Mouse (Mus musculus): ENCODE data around the gene Hist1h1e. TPM values are rescaled to one million over a fixed set of nuclear protein-coding genes. Genes with fewer than 3 reads are reported as not detected.

Hist1h1e gene
- 3.8 TPM for polyA plus RNA-seq (2014; fragmentation: Illumina TruSeq; extraction: RNeasy Lipid Tissue Mini Kit (QIAGEN cat#74804); ENCODE audit: low read depth, low replicate concordance)

DNA sequence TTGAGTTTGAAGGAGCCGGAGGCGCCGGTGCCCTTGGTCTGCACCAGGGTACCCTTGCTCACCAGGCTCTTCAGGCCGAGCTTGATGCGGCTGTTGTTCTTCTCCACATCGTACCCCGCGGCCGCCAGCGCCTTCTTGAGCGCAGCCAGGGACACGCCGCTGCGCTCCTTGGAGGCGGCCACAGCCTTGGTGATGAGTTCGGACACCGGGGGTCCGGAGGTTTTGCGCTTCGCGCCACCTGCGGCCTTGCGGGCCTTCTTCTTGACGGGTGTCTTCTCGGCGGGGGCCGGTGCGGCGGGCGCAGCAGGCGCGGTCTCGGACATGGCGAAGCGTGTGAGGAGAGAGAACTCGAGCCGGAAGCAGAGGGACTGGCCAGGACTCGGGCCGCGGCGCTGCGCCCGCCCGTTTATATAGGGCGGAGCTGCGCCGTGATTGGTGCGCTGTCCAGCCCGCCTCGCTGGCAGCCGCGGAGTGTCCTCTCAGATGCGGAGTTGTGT lies at the start of gene Hist1h1e:
TSS of gene Hist1h1e (minus strand) at position 384 of the 497 bp plus-strand sequence.

DNA sequence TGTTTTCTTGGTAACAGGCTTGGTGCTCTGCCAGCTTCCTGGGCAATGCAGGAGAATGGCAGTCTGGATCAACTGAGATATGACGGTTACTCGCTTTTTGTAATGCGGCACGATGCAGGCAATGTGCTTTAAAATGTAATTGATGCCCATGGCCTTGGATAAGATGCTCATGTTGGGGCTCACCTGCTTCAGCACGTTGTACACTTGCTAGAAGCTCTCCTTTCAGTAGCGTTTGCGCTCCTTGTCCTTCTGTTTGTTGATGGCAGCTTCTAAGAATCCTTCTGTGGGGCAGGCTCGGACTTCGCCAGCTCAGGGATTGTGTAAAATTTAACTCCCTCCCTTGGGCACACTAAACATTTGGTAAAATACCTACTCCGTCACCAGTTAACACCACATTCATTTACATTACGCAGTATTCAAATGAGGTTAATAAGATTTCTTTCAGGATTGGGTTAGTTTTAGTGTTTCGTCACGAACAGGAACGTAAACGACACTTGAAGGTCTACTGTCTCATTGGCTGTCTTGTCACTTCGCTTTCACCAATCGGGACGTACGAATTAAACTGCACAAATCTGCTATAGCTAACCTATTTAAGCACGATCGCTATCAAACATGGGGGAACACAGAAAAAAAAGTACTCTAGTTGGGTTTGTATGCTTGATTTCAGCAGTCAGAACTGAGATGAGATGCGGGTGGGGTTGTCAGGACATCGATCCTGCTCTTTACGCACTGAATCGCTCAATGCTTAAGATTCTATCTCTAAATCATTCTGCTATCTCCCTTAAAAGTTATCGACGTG lies 1.4 kb downstream of the Hist1h1e start, which contains the start of gene Hist1h2be:
TSS of gene Hist1h2be (minus strand) at position 392 of the 799 bp plus-strand sequence.

DNA sequence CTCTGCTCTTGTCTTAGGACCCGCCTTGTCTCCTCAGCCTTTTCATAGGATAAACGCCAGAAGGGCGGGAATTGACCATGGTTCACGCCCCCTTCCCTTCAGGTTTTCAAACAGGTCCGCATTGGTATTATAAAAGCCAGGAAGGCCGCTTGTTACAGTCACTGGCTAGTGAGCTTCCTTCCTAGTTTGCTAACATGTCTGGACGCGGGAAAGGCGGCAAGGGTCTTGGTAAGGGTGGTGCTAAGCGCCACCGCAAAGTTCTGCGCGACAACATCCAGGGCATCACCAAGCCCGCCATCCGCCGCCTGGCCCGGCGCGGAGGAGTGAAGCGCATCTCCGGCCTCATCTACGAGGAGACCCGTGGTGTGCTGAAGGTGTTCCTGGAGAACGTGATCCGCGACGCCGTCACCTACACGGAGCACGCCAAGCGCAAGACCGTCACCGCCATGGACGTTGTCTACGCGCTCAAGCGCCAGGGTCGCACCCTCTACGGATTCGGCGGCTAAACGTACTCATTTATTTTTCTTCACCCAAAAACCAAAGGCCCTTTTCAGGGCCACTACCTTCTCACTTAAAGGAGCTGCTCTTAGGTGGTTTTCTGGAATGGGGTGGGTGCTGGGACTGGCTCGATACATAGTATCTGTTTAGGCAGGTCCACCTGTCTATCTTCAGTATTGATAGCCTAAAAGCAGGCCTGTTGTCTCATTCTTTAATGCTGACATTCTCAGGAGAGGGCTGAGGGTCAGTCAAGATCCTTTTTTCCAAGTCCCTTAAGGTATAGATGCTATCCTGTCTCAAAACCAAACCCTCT lies 40.7 kb downstream of the Hist1h1e start, which contains the start of gene Hist1h4d:
TSS of gene Hist1h4d (plus strand) at position 191 of the 811 bp plus-strand sequence.

DNA sequence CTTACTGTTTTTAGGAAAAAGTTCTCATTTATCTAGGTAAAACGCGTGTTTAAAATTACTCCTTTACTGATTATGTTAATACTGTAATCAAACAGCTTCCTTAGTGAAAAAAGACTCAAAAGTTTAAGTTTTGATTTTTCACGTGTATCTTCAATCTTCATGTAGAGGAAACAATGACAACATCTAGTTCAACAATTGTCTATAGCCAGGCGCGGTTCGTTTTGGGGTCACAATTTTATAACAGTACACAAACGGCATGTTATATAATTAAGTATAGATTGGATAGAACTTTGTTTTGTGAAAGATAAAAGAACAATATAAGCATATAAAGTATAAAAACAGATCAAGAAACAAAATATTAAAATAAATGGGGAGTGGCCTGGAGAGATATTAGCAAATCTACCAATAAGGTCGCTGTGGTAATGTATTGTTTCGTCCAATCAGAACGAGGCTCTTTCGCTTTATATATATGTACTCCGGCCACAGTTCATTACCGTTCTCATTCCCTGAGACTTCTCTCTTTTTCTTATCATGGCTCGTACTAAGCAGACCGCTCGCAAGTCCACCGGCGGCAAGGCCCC lies 47.0 kb downstream of the Hist1h1e start, which contains the start of gene Hist1h3d:
TSS of gene Hist1h3d (plus strand) at position 493 of the 581 bp plus-strand sequence.

DNA sequence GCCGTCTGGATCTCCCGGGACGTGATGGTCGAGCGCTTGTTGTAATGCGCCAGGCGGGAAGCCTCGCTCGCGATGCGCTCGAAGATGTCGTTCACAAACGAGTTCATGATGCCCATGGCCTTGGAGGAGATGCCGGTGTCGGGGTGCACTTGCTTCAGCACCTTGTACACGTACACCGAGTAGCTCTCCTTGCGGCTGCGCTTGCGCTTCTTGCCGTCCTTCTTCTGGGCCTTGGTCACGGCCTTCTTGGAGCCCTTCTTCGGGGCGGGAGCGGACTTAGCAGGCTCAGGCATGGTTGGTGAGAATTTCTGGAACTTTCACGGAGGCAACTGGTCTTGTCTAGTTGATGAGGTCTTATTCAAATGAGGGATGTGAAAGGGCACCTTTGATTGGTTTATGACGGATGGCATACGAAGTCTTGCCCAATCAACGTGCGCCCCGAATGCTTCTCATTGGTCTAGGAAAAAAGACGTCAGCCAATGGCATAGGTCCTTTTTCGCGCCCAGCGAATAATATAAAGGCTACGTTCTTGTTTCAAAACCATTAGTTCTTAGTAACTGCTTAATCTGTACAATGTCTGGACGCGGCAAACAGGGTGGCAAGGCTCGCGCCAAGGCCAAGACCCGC lies 48.3 kb downstream of the Hist1h1e start, which contains the start of the genes Hist1h2bf and Hist1h2ad:
TSS of gene Hist1h2bf (minus strand) at position 299 of the 627 bp plus-strand sequence.
TSS of gene Hist1h2ad (plus strand) at position 484 of the 627 bp plus-strand sequence.

DNA sequence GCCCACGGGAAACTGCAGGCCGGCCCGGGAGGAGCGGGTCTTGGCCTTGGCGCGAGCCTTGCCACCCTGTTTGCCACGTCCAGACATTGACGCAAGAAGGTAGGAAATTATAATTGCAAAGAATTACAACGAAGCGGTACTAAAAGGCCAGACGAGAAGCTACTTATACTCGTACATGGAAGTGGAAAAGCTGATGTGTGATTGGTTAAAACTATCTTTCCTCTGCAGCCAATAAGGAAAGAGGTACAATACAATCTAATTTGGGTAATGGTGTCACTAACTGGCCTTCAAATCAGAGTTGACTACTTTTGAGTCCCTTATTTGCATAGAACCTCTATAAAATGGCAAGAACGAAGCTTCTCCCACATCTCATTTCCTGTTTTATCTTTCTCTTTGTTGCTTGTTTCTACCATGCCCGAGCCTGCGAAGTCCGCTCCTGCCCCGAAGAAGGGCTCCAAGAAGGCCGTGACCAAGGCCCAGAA lies 51.3 kb downstream of the Hist1h1e start, which contains the start of the genes Hist1h2ae and Hist1h2bg:
TSS of gene Hist1h2ae (minus strand) at position 199 of the 482 bp plus-strand sequence.
TSS of gene Hist1h2bg (plus strand) at position 375 of the 482 bp plus-strand sequence.

Other genes with a start within 250 kb of the Hist1h1e start
- gene Abt1, start 198.7 kb downstream of the Hist1h1e start, polyA plus RNA-seq (2014; fragmentation: Illumina TruSeq; extraction: RNeasy Lipid Tissue Mini Kit (QIAGEN cat#74804); ENCODE audit: low read depth, low replicate concordance): 4.1 TPM
- not detected for gene Btn1a1, start 156.7 kb downstream of the Hist1h1e start, polyA plus RNA-seq (2014; fragmentation: Illumina TruSeq; extraction: RNeasy Lipid Tissue Mini Kit (QIAGEN cat#74804); ENCODE audit: low read depth, low replicate concordance)
- gene Btn2a2, start 133.7 kb downstream of the Hist1h1e start, polyA plus RNA-seq (2014; fragmentation: Illumina TruSeq; extraction: RNeasy Lipid Tissue Mini Kit (QIAGEN cat#74804); ENCODE audit: low read depth, low replicate concordance): not detected
- 46.3 TPM for gene Hist1h4h, start 91.5 kb downstream of the Hist1h1e start, polyA plus RNA-seq (2014; fragmentation: Illumina TruSeq; extraction: RNeasy Lipid Tissue Mini Kit (QIAGEN cat#74804); ENCODE audit: low read depth, low replicate concordance)
- 2.5 TPM for gene Hist1h2af, start 88.7 kb downstream of the Hist1h1e start, polyA plus RNA-seq (2014; fragmentation: Illumina TruSeq; extraction: RNeasy Lipid Tissue Mini Kit (QIAGEN cat#74804); ENCODE audit: low read depth, low replicate concordance)
- gene Hist1h3g, start 87.1 kb downstream of the Hist1h1e start, polyA plus RNA-seq (2014; fragmentation: Illumina TruSeq; extraction: RNeasy Lipid Tissue Mini Kit (QIAGEN cat#74804); ENCODE audit: low read depth, low replicate concordance): not detected
- gene Hist1h2bh, start 79.2 kb downstream of the Hist1h1e start, polyA plus RNA-seq (2014; fragmentation: Illumina TruSeq; extraction: RNeasy Lipid Tissue Mini Kit (QIAGEN cat#74804); ENCODE audit: low read depth, low replicate concordance): 0.89 TPM
- gene Hist1h3f, start 78.5 kb downstream of the Hist1h1e start, polyA plus RNA-seq (2014; fragmentation: Illumina TruSeq; extraction: RNeasy Lipid Tissue Mini Kit (QIAGEN cat#74804); ENCODE audit: low read depth, low replicate concordance): 0.68 TPM
- gene Hist1h4f, start 70.9 kb downstream of the Hist1h1e start, polyA plus RNA-seq (2014; fragmentation: Illumina TruSeq; extraction: RNeasy Lipid Tissue Mini Kit (QIAGEN cat#74804); ENCODE audit: low read depth, low replicate concordance): not detected
- 0.21 TPM for gene Hist1h1d, start 69.3 kb downstream of the Hist1h1e start, polyA plus RNA-seq (2014; fragmentation: Illumina TruSeq; extraction: RNeasy Lipid Tissue Mini Kit (QIAGEN cat#74804); ENCODE audit: low read depth, low replicate concordance)
- gene Hist1h3e, start 60.2 kb downstream of the Hist1h1e start, polyA plus RNA-seq (2014; fragmentation: Illumina TruSeq; extraction: RNeasy Lipid Tissue Mini Kit (QIAGEN cat#74804); ENCODE audit: low read depth, low replicate concordance): not detected
- gene Hist1h2ae, start 51.3 kb downstream of the Hist1h1e start, polyA plus RNA-seq (2014; fragmentation: Illumina TruSeq; extraction: RNeasy Lipid Tissue Mini Kit (QIAGEN cat#74804); ENCODE audit: low read depth, low replicate concordance): not detected
- gene Hist1h2bg, start 51.2 kb downstream of the Hist1h1e start, polyA plus RNA-seq (2014; fragmentation: Illumina TruSeq; extraction: RNeasy Lipid Tissue Mini Kit (QIAGEN cat#74804); ENCODE audit: low read depth, low replicate concordance): not detected
- not detected for gene Hist1h2bf, start 48.4 kb downstream of the Hist1h1e start, polyA plus RNA-seq (2014; fragmentation: Illumina TruSeq; extraction: RNeasy Lipid Tissue Mini Kit (QIAGEN cat#74804); ENCODE audit: low read depth, low replicate concordance)
- gene Hist1h2ad, start 48.2 kb downstream of the Hist1h1e start, polyA plus RNA-seq (2014; fragmentation: Illumina TruSeq; extraction: RNeasy Lipid Tissue Mini Kit (QIAGEN cat#74804); ENCODE audit: low read depth, low replicate concordance): not detected
- gene Hist1h3d, start 46.8 kb downstream of the Hist1h1e start, polyA plus RNA-seq (2014; fragmentation: Illumina TruSeq; extraction: RNeasy Lipid Tissue Mini Kit (QIAGEN cat#74804); ENCODE audit: low read depth, low replicate concordance): 0.76 TPM
- not detected for gene Hist1h4d, start 41.0 kb downstream of the Hist1h1e start, polyA plus RNA-seq (2014; fragmentation: Illumina TruSeq; extraction: RNeasy Lipid Tissue Mini Kit (QIAGEN cat#74804); ENCODE audit: low read depth, low replicate concordance)
- gene Hist1h2be, start 1.4 kb downstream of the Hist1h1e start, polyA plus RNA-seq (2014; fragmentation: Illumina TruSeq; extraction: RNeasy Lipid Tissue Mini Kit (QIAGEN cat#74804); ENCODE audit: low read depth, low replicate concordance): 8.1 TPM
- gene Hist1h2ac, start 61.4 kb upstream of the Hist1h1e start, polyA plus RNA-seq (2014; fragmentation: Illumina TruSeq; extraction: RNeasy Lipid Tissue Mini Kit (QIAGEN cat#74804); ENCODE audit: low read depth, low replicate concordance): 1.0 TPM
- 121 TPM for gene Hist1h2bc, start 61.6 kb upstream of the Hist1h1e start, polyA plus RNA-seq (2014; fragmentation: Illumina TruSeq; extraction: RNeasy Lipid Tissue Mini Kit (QIAGEN cat#74804); ENCODE audit: low read depth, low replicate concordance)
- not detected for gene Hist1h1t, start 73.3 kb upstream of the Hist1h1e start, polyA plus RNA-seq (2014; fragmentation: Illumina TruSeq; extraction: RNeasy Lipid Tissue Mini Kit (QIAGEN cat#74804); ENCODE audit: low read depth, low replicate concordance)
- not detected for gene Hist1h4c, start 75.9 kb upstream of the Hist1h1e start, polyA plus RNA-seq (2014; fragmentation: Illumina TruSeq; extraction: RNeasy Lipid Tissue Mini Kit (QIAGEN cat#74804); ENCODE audit: low read depth, low replicate concordance)
- 35.3 TPM for gene Hfe, start 88.3 kb upstream of the Hist1h1e start, polyA plus RNA-seq (2014; fragmentation: Illumina TruSeq; extraction: RNeasy Lipid Tissue Mini Kit (QIAGEN cat#74804); ENCODE audit: low read depth, low replicate concordance)
- gene Hist1h1c, start 116.2 kb upstream of the Hist1h1e start, polyA plus RNA-seq (2014; fragmentation: Illumina TruSeq; extraction: RNeasy Lipid Tissue Mini Kit (QIAGEN cat#74804); ENCODE audit: low read depth, low replicate concordance): 171 TPM
- not detected for gene Hist1h3c, start 123.0 kb upstream of the Hist1h1e start, polyA plus RNA-seq (2014; fragmentation: Illumina TruSeq; extraction: RNeasy Lipid Tissue Mini Kit (QIAGEN cat#74804); ENCODE audit: low read depth, low replicate concordance)
- not detected for gene Hist1h2bb, start 124.2 kb upstream of the Hist1h1e start, polyA plus RNA-seq (2014; fragmentation: Illumina TruSeq; extraction: RNeasy Lipid Tissue Mini Kit (QIAGEN cat#74804); ENCODE audit: low read depth, low replicate concordance)
- not detected for gene Hist1h2ab, start 128.6 kb upstream of the Hist1h1e start, polyA plus RNA-seq (2014; fragmentation: Illumina TruSeq; extraction: RNeasy Lipid Tissue Mini Kit (QIAGEN cat#74804); ENCODE audit: low read depth, low replicate concordance)
- not detected for gene Hist1h3b, start 129.7 kb upstream of the Hist1h1e start, polyA plus RNA-seq (2014; fragmentation: Illumina TruSeq; extraction: RNeasy Lipid Tissue Mini Kit (QIAGEN cat#74804); ENCODE audit: low read depth, low replicate concordance)
- not detected for gene Hist1h4b, start 134.5 kb upstream of the Hist1h1e start, polyA plus RNA-seq (2014; fragmentation: Illumina TruSeq; extraction: RNeasy Lipid Tissue Mini Kit (QIAGEN cat#74804); ENCODE audit: low read depth, low replicate concordance)
- not detected for gene Hist1h4a, start 138.7 kb upstream of the Hist1h1e start, polyA plus RNA-seq (2014; fragmentation: Illumina TruSeq; extraction: RNeasy Lipid Tissue Mini Kit (QIAGEN cat#74804); ENCODE audit: low read depth, low replicate concordance)
- not detected for gene Hist1h3a, start 139.8 kb upstream of the Hist1h1e start, polyA plus RNA-seq (2014; fragmentation: Illumina TruSeq; extraction: RNeasy Lipid Tissue Mini Kit (QIAGEN cat#74804); ENCODE audit: low read depth, low replicate concordance)
- gene Hist1h1a, start 141.1 kb upstream of the Hist1h1e start, polyA plus RNA-seq (2014; fragmentation: Illumina TruSeq; extraction: RNeasy Lipid Tissue Mini Kit (QIAGEN cat#74804); ENCODE audit: low read depth, low replicate concordance): not detected
- gene Trim38, start 147.4 kb upstream of the Hist1h1e start, polyA plus RNA-seq (2014; fragmentation: Illumina TruSeq; extraction: RNeasy Lipid Tissue Mini Kit (QIAGEN cat#74804); ENCODE audit: low read depth, low replicate concordance): 0.31 TPM
- not detected for gene Slc17a2, start 184.4 kb upstream of the Hist1h1e start, polyA plus RNA-seq (2014; fragmentation: Illumina TruSeq; extraction: RNeasy Lipid Tissue Mini Kit (QIAGEN cat#74804); ENCODE audit: low read depth, low replicate concordance)
- 0.34 TPM for gene Slc17a3, start 216.9 kb upstream of the Hist1h1e start, polyA plus RNA-seq (2014; fragmentation: Illumina TruSeq; extraction: RNeasy Lipid Tissue Mini Kit (QIAGEN cat#74804); ENCODE audit: low read depth, low replicate concordance)
- gene Slc17a1, start 245.2 kb upstream of the Hist1h1e start, polyA plus RNA-seq (2014; fragmentation: Illumina TruSeq; extraction: RNeasy Lipid Tissue Mini Kit (QIAGEN cat#74804); ENCODE audit: low read depth, low replicate concordance): not detected

All from heart, adult 10 weeks (tissue).